Comparison of ENCODE assay signal across 8 mouse cellular contexts in the genomic region with DNA sequence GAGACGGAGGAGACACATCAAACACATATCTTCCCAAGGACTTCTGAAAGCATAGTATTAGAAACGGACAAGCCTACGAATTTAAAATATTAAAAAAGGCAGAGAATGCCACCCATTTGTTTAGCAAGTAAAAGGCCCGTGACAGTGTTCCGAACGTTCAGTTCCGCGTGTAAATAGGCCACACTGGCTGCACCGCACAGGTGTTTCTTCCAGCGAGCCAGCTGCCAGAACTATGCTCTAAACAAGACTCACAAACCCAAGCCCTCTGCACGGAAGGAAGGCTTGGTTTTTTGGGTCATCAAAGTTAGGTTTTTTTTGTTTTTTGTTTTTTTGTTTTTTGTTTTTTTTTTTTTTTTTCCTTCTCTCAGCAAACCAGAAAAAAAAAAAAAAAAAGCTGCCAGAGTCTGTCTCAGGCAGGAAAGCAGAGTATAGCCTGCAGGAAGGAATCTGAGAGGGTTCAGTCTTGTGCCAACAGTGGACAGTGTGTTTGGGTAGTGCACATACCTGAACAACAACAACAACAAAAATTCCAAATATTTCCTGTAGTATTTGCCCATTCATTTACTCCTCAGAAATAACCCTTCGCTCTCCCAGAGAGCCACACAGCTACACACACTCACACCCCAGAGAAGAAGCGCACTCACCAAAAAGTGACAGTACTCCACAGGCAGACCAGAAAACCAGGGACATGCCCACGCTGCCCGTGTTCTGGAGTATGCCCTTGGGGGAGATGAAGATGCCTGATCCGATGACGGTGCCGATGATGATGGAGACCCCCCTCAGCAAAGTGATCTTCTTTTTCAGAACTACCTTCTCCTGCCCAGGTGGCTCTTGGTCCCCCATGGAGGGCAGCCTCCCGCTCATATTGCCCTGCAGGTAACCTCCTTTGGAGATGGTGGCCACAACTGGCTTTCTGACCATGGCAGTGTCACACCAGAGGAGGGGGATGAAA. TPM values are rescaled to one million over a fixed set of nuclear protein-coding genes. Genes with fewer than 3 reads are reported as not detected.
A peak's percentile ranks its signal among the peaks of the same experiment; 100 is the strongest.
DNase-seq lines count a peak whose midpoint lies in the region; ATAC-seq and TF ChIP-seq lines count a peak whose summit lies in the region.

No protein-coding gene starts in this region.

- H3K27me3 ChIP-seq in hindbrain, embryonic 14.5 days (ENCODE audit: control insufficient read depth, insufficient read depth, low read length) = no peaks in the 10 kb centered on the region
- no peaks in the 10 kb centered on the region for H3K27me3 ChIP-seq in midbrain, embryonic 15.5 days (replicated peaks)

- no peak for DNase-seq in layer of hippocampus, adult 2 months (ENCODE audit: low spot score in 2 of 2)
- DNase-seq in layer of hippocampus, postnatal 14 days (ENCODE audit: low spot score in 2 of 2) = no peak
- DNase-seq in hindbrain, embryonic 14.5 days (ENCODE audit: low spot score) = no peak
- DNase-seq in frontal cortex, postnatal 14 days (ENCODE audit: low spot score in 2 of 2) = no peak
- no peak for DNase-seq in left cerebral cortex, postnatal 36 days (ENCODE audit: low spot score in 2 of 2)
- DNase-seq in layer of hippocampus, postnatal 36 days = no peak

- TF ChIP-seq CTCF in layer of hippocampus, adult 2 months (conservative IDR thresholded peaks at IDR 0.05) = no peak
- TF ChIP-seq CTCF in cortical plate, adult 2 months (IDR thresholded peaks at IDR 0.05; ENCODE audit: extremely low read depth, insufficient read depth, low read length) = no peak

- WGBS in hindbrain, embryonic 14.5 days = 68% methylated on average over 19 of the region's 19 CpGs
- 73% methylated on average over 19 of the region's 19 CpGs for WGBS in midbrain, embryonic 15.5 days

- TF ChIP-seq POLR2A in cortical plate, adult 2 months (IDR thresholded peaks at IDR 0.05; ENCODE audit: extremely low read depth, insufficient read depth, low read length) = 0 out of 2 replicates have a peak, but pooled peaks have one; percentile 13

- ATAC-seq in hindbrain, embryonic 14.5 days (ENCODE audit: low FRiP score) = no peak
- no peak for ATAC-seq in midbrain, embryonic 15.5 days (replicated peaks)

- H3K36me3 ChIP-seq in hindbrain, embryonic 14.5 days (replicated peaks; ENCODE audit: control insufficient read depth, insufficient read depth) = no peaks in the 10 kb centered on the region
- no peaks in the 10 kb centered on the region for H3K36me3 ChIP-seq in midbrain, embryonic 15.5 days (replicated peaks)

- peak overlapping the region; percentile 49 for H3K4me3 ChIP-seq in layer of hippocampus, adult 2 months
- H3K4me3 ChIP-seq in cortical plate, adult 2 months (ENCODE audit: insufficient read depth, low read length) = peak overlapping the region; percentile 27
- H3K4me3 ChIP-seq in hindbrain, embryonic 14.5 days (replicated peaks; ENCODE audit: low read length) = no peak overlapping the region
- peak overlapping the region; percentile 36; the same call in 1 of the 2 replicates for H3K4me3 ChIP-seq in midbrain, embryonic 15.5 days

- peak overlapping the region; percentile 89 for H3K27ac ChIP-seq in layer of hippocampus, adult 2 months
- peak overlapping the region; percentile 41 for H3K27ac ChIP-seq in cortical plate, adult 2 months (ENCODE audit: insufficient read depth, low read length)
- H3K27ac ChIP-seq in hindbrain, embryonic 14.5 days = no peak overlapping the region
- no peak overlapping the region for H3K27ac ChIP-seq in midbrain, embryonic 15.5 days

- no peaks in the 10 kb centered on the region for H3K4me1 ChIP-seq in cortical plate, adult 2 months (ENCODE audit: control insufficient read depth, insufficient read depth, low read length)
- H3K4me1 ChIP-seq in hindbrain, embryonic 14.5 days (replicated peaks; ENCODE audit: control insufficient read depth, insufficient read depth, low read length) = peaks cover 6% of the 10 kb centered on the region
- peaks cover 16% of the 10 kb centered on the region for H3K4me1 ChIP-seq in midbrain, embryonic 15.5 days

- no peak overlapping the region for H3K9ac ChIP-seq in hindbrain, embryonic 14.5 days
- H3K9ac ChIP-seq in midbrain, embryonic 15.5 days = no peak overlapping the region

- no peaks in the 10 kb centered on the region for H3K9me3 ChIP-seq in hindbrain, embryonic 14.5 days (ENCODE audit: control insufficient read depth, low read length)
- no peaks in the 10 kb centered on the region for H3K9me3 ChIP-seq in midbrain, embryonic 15.5 days

- intact Hi-C loops in left cerebral cortex, postnatal 36 days (cut with DNase I) = no loop called here

- H3K4me2 ChIP-seq in hindbrain, embryonic 14.5 days (replicated peaks) = peak overlapping the region; percentile 61
- H3K4me2 ChIP-seq in midbrain, embryonic 15.5 days = peak overlapping the region; percentile 68

RNA-seq across cellular contexts. Expression of a gene that starts 0.8 kb away (rescaled TPM):
- total RNA-seq in layer of hippocampus, adult 2 months (2021) = 10 to 100 TPM; 24.3 to 28.9 TPM
- total RNA-seq in layer of hippocampus, postnatal 14 days (2021) = 10 to 100 TPM; 20.3 to 21.4 TPM
- 15.0 and 18.1 TPM in 2 replicates for polyA plus RNA-seq in cortical plate, adult 2 months (2012; rRNA removed)
- 6.0 and 6.3 TPM in 2 replicates for polyA plus RNA-seq in hindbrain, embryonic 14.5 days (2014; fragmentation: Nextera tagmentation; extraction: Ambion mirVana)
- 2.2 and 2.5 TPM in 2 replicates for polyA plus RNA-seq in midbrain, embryonic 15.5 days (2015; fragmentation: Nextera tagmentation; extraction: Ambion mirVana)
- 10 to 100 TPM; 18.1 to 26.0 TPM for total RNA-seq in left cerebral cortex, postnatal 36 days (2021)
- total RNA-seq in layer of hippocampus, postnatal 36 days (2021) = 10 to 100 TPM; 23.6 to 27.6 TPM

Comparison
In these comparisons a context has a peak if more than half of its experiments do, and no peak if none do; other contexts are left out.
1. H3K27ac ChIP-seq: peak in layer of hippocampus, adult 2 months (single experiment) and cortical plate, adult 2 months (single experiment); none in hindbrain, embryonic 14.5 days (single experiment) and midbrain, embryonic 15.5 days (single experiment).